Mouse (Mus musculus): ENCODE results near the gene Itga8.

Gene Itga8

GRCm38 (mm10) chr2:12197711-12198110 is 104.0 kb downstream of the Itga8 start:
- DNase-seq (ENCODE audit: low spot score) = no peak

GRCm38 (mm10) chr2:12189026-12189425 is 112.7 kb downstream of the Itga8 start:
- no peak for DNase-seq (ENCODE audit: low spot score)

- DNase-seq (ENCODE audit: low spot score) = no peak
Measured at GRCm38 (mm10) chr2:12187646-12188045, 114.1 kb downstream of the Itga8 start.

- DNase-seq (ENCODE audit: low spot score) = no peak
Measured at GRCm38 (mm10) chr2:12182402-12182948, 119.2 kb downstream of the Itga8 start.

- DNase-seq (ENCODE audit: low spot score) = no peak
Measured at GRCm38 (mm10) chr2:12180635-12181034, 121.1 kb downstream of the Itga8 start.

GRCm38 (mm10) chr2:12174722-12175427 is 126.8 kb downstream of the Itga8 start:
- no peak for DNase-seq (ENCODE audit: low spot score)

GRCm38 (mm10) chr2:12170221-12170620 is 131.5 kb downstream of the Itga8 start:
- no peak for DNase-seq (ENCODE audit: low spot score)

GRCm38 (mm10) chr2:12160486-12160885 is 141.2 kb downstream of the Itga8 start:
- no peak for DNase-seq (ENCODE audit: low spot score)

GRCm38 (mm10) chr2:12157001-12157400 is 144.7 kb downstream of the Itga8 start:
- DNase-seq (ENCODE audit: low spot score) = no peak

- DNase-seq (ENCODE audit: low spot score) = no peak
Measured at GRCm38 (mm10) chr2:12156401-12156800, 145.3 kb downstream of the Itga8 start.

GRCm38 (mm10) chr2:12154676-12155075 is 147.0 kb downstream of the Itga8 start:
- DNase-seq (ENCODE audit: low spot score) = no peak

GRCm38 (mm10) chr2:12153551-12153950 is 148.2 kb downstream of the Itga8 start:
- no peak for DNase-seq (ENCODE audit: low spot score)

GRCm38 (mm10) chr2:12147902-12148301 is 153.8 kb downstream of the Itga8 start:
- no peak for DNase-seq (ENCODE audit: low spot score)

GRCm38 (mm10) chr2:12146612-12147011 is 155.1 kb downstream of the Itga8 start:
- DNase-seq (ENCODE audit: low spot score) = no peak

GRCm38 (mm10) chr2:12138765-12139368 is 162.9 kb downstream of the Itga8 start:
- DNase-seq (ENCODE audit: low spot score) = no peak

GRCm38 (mm10) chr2:12126580-12126979 is 175.1 kb downstream of the Itga8 start:
- no peak for DNase-seq (ENCODE audit: low spot score)

GRCm38 (mm10) chr2:12115479-12115878 is 186.2 kb downstream of the Itga8 start:
- DNase-seq (ENCODE audit: low spot score) = no peak

- no peak for DNase-seq (ENCODE audit: low spot score)
Measured at GRCm38 (mm10) chr2:12109306-12109705, 192.4 kb downstream of the Itga8 start.

GRCm38 (mm10) chr2:12108306-12108705 is 193.4 kb downstream of the Itga8 start:
- no peak for DNase-seq (ENCODE audit: low spot score)

- no peak for DNase-seq (ENCODE audit: low spot score)
Measured at GRCm38 (mm10) chr2:12107265-12107664, 194.5 kb downstream of the Itga8 start.

GRCm38 (mm10) chr2:12103183-12103582 is 198.5 kb downstream of the Itga8 start:
- DNase-seq (ENCODE audit: low spot score) = no peak

- DNase-seq (ENCODE audit: low spot score) = no peak
Measured at GRCm38 (mm10) chr2:12092203-12092984, 209.3 kb downstream of the Itga8 start.

- DNase-seq (ENCODE audit: low spot score) = no peak
Measured at GRCm38 (mm10) chr2:12090993-12091392, 210.7 kb downstream of the Itga8 start.
